Mouse (Mus musculus): ENCODE results near the gene Gdap1l1.

DNA sequence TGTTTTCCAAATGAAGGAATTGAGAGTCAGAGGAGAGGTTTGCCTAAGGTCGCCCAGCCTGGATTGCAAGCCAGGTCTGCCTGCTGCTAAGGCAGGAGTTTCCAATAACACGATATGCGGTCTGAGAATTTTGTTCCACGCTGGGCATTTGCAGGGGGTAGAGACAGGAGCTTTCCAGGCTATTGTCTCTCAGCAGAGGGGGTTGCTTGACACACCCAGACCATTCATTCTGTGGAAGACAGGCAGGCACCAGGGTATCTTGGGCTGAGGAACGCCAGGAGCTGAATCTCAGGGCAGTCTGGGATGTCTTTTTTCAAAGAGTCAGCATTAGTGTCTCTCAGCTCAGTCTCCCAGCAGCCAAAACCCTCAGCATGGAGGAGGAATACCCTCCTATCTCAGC lies 54.8 kb downstream of the Gdap1l1 start:
- no peak for TF ChIP-seq CTCF (conservative IDR thresholded peaks at IDR 0.05; ENCODE audit: insufficient read depth, insufficient read length, low read depth, low read length)
- no peak for TF ChIP-seq POLR2A (IDR thresholded peaks at IDR 0.05; ENCODE audit: low read depth, low read length)
